Mouse (Mus musculus) heart, adult 8-10 months (tissue): ENCODE data around the gene Olfr1195. TPM values are rescaled to one million over a fixed set of nuclear protein-coding genes. Genes with fewer than 3 reads are reported as not detected.
"Not testable (repeated sequence)": the region's sequence is repeated elsewhere in the genome, so short reads cannot be mapped to it uniquely, and the experiment has no call there.

Experiments used
- DNase-seq: peaks from one replicate; pipeline ENCODE4 v3.0.0; 2022; ENCODE audit warnings: low spot score
- total RNA-seq, 4 experiments: library from RNA; stranded (reverse); gene quantifications; 2 replicates each; pipeline ENCODE4 v1.2.4; 2022

Gene Olfr1195
- not detected for total RNA-seq

GRCm38 (mm10) chr2:88689087-88689486 lies at the start of gene Olfr1195:
Gene Olfr1195, minus strand, starts transcription at chr2:88689187.
- DNase-seq, result no peak

- no peak for DNase-seq
These were observed 43.3 kb upstream of the Olfr1195 start, which contains the start of gene Olfr1197 for GRCm38 (mm10) chr2:88732266-88732665. Gene Olfr1197, minus strand, starts transcription at chr2:88732366.

GRCm38 (mm10) chr2:88704497-88704896 lies 15.5 kb upstream of the Olfr1195 start, which contains the start of gene Olfr1196:
Gene Olfr1196, minus strand, starts transcription at chr2:88704597.
- DNase-seq, result no peak

DNA sequence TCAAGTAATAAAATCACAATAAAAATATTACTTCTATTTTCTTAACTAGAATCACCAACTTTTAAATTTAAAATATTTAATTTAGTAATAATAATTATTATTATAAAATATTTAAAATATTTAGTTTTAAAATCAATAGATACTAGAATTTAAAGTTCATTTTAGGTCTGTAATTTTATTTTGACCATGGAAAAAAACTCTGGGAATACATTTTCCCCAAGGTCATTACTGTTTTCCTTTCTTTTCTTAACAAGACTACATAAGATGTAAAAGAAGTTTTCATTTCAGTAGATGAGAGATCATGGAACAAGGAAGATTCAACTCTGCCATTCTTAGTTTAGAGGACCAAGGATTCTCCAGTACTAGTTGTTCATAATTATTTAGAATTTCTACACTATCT lies 13.7 kb downstream of the Olfr1195 start, which contains the start of gene Olfr1193:
Olfr1193 (plus strand) TSS at position 301 of the 400 bp plus-strand sequence.
- not testable (repeated sequence) for DNase-seq

DNA sequence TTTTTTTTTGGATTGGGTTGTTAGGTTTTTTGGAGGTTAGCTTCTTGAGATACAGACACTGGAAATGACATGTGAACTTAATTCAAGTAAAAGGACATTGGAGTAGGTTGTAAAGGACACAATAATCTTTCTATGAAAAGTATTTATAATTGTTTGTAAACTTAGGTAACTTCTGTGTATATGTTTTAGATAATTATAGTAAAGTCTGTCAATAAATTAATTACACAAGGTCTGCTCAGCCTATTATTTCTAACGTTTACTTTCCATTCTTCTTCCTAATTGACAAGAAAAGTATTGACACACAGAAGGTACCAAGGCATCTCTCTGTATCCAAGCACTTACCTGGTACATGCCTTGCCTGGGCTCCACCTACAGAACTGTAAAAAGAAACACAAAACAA lies 40.8 kb downstream of the Olfr1195 start, which contains the start of gene Olfr1192-ps1:
Olfr1192-ps1 (plus strand) TSS at position 301 of the 400 bp plus-strand sequence.
- no peak for DNase-seq

DNA sequence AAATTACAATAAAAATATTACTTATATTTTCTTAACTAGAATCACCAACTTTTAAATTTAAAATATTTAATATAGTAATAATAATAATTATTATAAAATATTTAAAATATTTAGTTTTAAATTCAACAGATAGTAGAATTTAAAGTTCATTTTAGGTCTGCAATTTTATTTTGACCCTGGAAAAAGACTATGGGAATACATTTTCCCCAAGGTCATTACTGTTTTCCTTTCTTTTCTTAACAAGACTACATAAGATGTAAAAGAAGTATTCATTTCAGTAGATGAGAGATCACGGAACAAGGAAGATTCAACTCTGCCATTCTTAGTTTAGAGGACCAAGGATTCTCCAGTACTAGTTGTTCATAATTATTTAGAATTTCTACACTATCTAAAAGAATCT lies 48.7 kb downstream of the Olfr1195 start, which contains the start of gene Olfr1191-ps1:
Olfr1191-ps1 (plus strand) TSS at position 301 of the 400 bp plus-strand sequence.
- not testable (repeated sequence) for DNase-seq

Other genes with a start within 250 kb of the Olfr1195 start
- not detected for gene Gm13757, start 240.1 kb downstream of the Olfr1195 start, total RNA-seq
- not detected for gene Olfr1183, start 234.3 kb downstream of the Olfr1195 start, total RNA-seq
- not detected for gene Olfr1184, start 205.6 kb downstream of the Olfr1195 start, total RNA-seq
- gene Olfr1185-ps1, start 195.9 kb downstream of the Olfr1195 start, total RNA-seq, result not detected
- not detected for gene Olfr1186, start 170.6 kb downstream of the Olfr1195 start, total RNA-seq
- not detected for gene Olfr1188, start 132.3 kb downstream of the Olfr1195 start, total RNA-seq
- not detected for gene Olfr1189, start 102.7 kb downstream of the Olfr1195 start, total RNA-seq
- not detected for gene Olfr1191-ps1, start 48.6 kb downstream of the Olfr1195 start, total RNA-seq
- not detected for gene Olfr1192-ps1, start 40.7 kb downstream of the Olfr1195 start, total RNA-seq
- not detected for gene Olfr1193, start 13.6 kb downstream of the Olfr1195 start, total RNA-seq
- gene Olfr1196, start 15.4 kb upstream of the Olfr1195 start, total RNA-seq, result not detected
- gene Olfr1197, start 43.2 kb upstream of the Olfr1195 start, total RNA-seq, result not detected
- gene Olfr1198, start 62.2 kb upstream of the Olfr1195 start, total RNA-seq, result not detected
- not detected for gene Olfr1199, start 71.3 kb upstream of the Olfr1195 start, total RNA-seq
- not detected for gene Olfr1200, start 81.3 kb upstream of the Olfr1195 start, total RNA-seq
- gene Olfr1201, start 103.8 kb upstream of the Olfr1195 start, total RNA-seq, result not detected
- not detected for gene Olfr1202, start 125.3 kb upstream of the Olfr1195 start, total RNA-seq
- gene Olfr1205, start 140.6 kb upstream of the Olfr1195 start, total RNA-seq, result not detected
- gene Olfr1204, start 160.1 kb upstream of the Olfr1195 start, total RNA-seq, result not detected
- not detected for gene Olfr1206, start 174.0 kb upstream of the Olfr1195 start, total RNA-seq
- gene Olfr1208, start 213.1 kb upstream of the Olfr1195 start, total RNA-seq, result not detected
- not detected for gene Olfr1209, start 226.0 kb upstream of the Olfr1195 start, total RNA-seq
- gene Olfr1211, start 248.9 kb upstream of the Olfr1195 start, total RNA-seq, result not detected